Mouse (Mus musculus) C2C12 (cell line): ENCODE measurements at regions not wholly inside any gene's neighbourhood (a gene's known extent, or its start where the extent isn't known, plus 50 kb on each side); places are given as distances from the start of the nearest gene placed in this dataset.

Source experiments
- H3K27me3 ChIP-seq: one replicate; pipeline ENCODE4 v1.6.1; 2011; ENCODE audit not compliant: control insufficient read depth, insufficient read depth, insufficient read length
- H3K36me3 ChIP-seq: one replicate; pipeline ENCODE4 v1.6.1; 2011; ENCODE audit not compliant: control insufficient read depth, insufficient read depth
- H3K4me3 ChIP-seq: one replicate; pipeline ENCODE4 v1.5.1; 2011; ENCODE audit warnings: mild to moderate bottlenecking, control low read depth; ENCODE audit not compliant: poor library complexity, insufficient read depth, severe bottlenecking
- H3K79me2 ChIP-seq: one replicate; pipeline ENCODE4 v1.6.1; 2011; ENCODE audit not compliant: control insufficient read depth, insufficient read depth
- H3K79me3 ChIP-seq: one replicate; pipeline ENCODE4 v1.6.1; 2011; ENCODE audit warnings: low read depth, control low read depth
- H3ac ChIP-seq: one replicate; pipeline ENCODE3; 2011; ENCODE audit warnings: low read depth; ENCODE audit not compliant: control insufficient read depth, insufficient read length
- CEBPB ChIP-seq: IDR thresholded peaks from one replicate; pipeline ENCODE4 v1.6.1; 2011; ENCODE audit warnings: low read depth, mild to moderate bottlenecking, control low read depth, moderate library complexity
- CTCF ChIP-seq: IDR thresholded peaks from one replicate; pipeline ENCODE4 v1.5.1; 2011; ENCODE audit not compliant: control insufficient read depth, insufficient read depth, insufficient read length
- FOSL1 ChIP-seq: IDR thresholded peaks from one replicate; pipeline ENCODE4 v1.8.0; 2011; ENCODE audit warnings: mild to moderate bottlenecking, low read length; ENCODE audit not compliant: poor library complexity, insufficient read depth, severe bottlenecking
- MAX ChIP-seq: IDR thresholded peaks from one replicate; pipeline ENCODE4 v1.6.1; 2011; ENCODE audit warnings: mild to moderate bottlenecking, control low read depth
- MYOD1 ChIP-seq: IDR thresholded peaks from one replicate; pipeline ENCODE4 v1.6.1; 2011; ENCODE audit warnings: low read depth; ENCODE audit not compliant: control insufficient read depth, insufficient read length
- MYOG ChIP-seq: IDR thresholded peaks from one replicate; pipeline ENCODE4 v1.6.1; 2011; ENCODE audit not compliant: control insufficient read depth, insufficient read length; ENCODE audit errors: extremely low read depth
- USF1 ChIP-seq: IDR thresholded peaks from one replicate; pipeline ENCODE4 v1.6.1; 2011; ENCODE audit warnings: low read depth, mild to moderate bottlenecking, control low read depth, moderate library complexity

DNA sequence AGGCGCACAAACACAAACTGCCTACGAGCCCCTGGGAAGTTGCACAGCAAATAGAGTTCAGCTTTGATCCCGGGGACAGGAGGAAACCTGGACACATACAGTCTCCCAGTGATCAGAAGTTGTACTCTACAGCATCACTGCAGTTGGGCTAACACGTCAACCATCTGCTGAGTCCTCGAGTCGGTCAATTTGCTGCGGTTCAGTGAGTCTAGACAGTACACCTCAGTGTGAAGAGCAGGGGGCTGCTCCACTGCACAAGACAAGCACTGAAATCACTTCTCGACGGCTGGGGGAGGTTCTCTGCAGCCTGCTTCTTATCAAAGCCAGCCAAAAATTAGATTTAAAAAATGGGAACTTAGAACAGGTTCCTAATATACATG, 78.4 kb upstream of the Aco1 start:
- TF ChIP-seq MAX (no peak), MYOG (no peak), FOSL1 (no peak), USF1 (no peak), CEBPB (no peak)
- Histone ChIP-seq H3K27me3 (no peaks in the 10 kb centered on the region), H3ac (no peak overlapping the region), H3K36me3 (no peaks in the 10 kb centered on the region), H3K4me3 (no peak overlapping the region), H3K79me2 (no peaks in the 10 kb centered on the region), H3K79me3 (no peaks in the 10 kb centered on the region)

DNA sequence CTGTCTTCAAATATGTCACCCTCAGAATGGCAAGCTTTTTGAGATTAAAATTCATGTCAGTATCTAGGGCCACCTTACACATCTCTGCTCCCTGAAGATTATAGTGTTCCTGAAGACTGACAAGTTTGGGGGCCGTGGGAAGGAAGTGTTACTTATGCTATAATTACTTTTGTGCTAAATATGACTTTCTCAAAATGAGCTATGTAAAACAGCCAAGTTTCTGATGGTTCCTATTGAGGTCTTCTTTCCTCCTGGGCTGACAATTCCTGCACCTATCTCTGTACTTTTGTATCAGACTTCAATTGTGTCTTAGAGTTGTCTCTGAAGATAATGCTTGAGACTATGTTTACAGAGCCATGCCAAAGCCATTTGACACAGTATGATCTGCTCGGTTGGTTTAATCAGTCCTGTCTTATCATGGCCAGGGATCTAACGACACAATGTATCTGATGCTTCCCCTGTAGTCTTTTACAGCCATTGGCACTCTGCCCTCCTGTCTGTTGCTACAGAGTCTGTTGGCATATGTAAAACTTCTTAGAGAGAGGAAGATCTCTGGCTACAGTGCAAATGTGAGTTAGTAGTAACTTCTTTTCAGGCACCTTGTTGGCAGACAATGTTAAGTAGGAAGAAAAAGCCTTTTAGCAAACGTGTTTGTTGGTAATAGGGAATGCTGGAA, 71.8 kb upstream of the Aco1 start:
- no peaks in the 10 kb centered on the region for H3K79me2 ChIP-seq
- no peak overlapping the region for H3K4me3 ChIP-seq
- no peaks in the 10 kb centered on the region for H3K79me3 ChIP-seq
- no peak overlapping the region for H3ac ChIP-seq
- TF ChIP-seq MYOD1 (no peak), MAX (no peak), MYOG (no peak), FOSL1 (no peak), USF1 (no peak), CEBPB (no peak), CTCF (no peak)
- H3K27me3 ChIP-seq: no peaks in the 10 kb centered on the region
- no peaks in the 10 kb centered on the region for H3K36me3 ChIP-seq

- no peak overlapping the region for H3K4me3 ChIP-seq
- H3ac ChIP-seq: no peak overlapping the region
- no peaks in the 10 kb centered on the region for H3K79me3 ChIP-seq
- H3K27me3 ChIP-seq: no peaks in the 10 kb centered on the region
- no peaks in the 10 kb centered on the region for H3K36me3 ChIP-seq
- H3K79me2 ChIP-seq: no peaks in the 10 kb centered on the region
- no peak for TF ChIP-seq CTCF
Observed at GRCm38 (mm10) chr4:40081035-40081434, 61.8 kb upstream of the Aco1 start.

DNA sequence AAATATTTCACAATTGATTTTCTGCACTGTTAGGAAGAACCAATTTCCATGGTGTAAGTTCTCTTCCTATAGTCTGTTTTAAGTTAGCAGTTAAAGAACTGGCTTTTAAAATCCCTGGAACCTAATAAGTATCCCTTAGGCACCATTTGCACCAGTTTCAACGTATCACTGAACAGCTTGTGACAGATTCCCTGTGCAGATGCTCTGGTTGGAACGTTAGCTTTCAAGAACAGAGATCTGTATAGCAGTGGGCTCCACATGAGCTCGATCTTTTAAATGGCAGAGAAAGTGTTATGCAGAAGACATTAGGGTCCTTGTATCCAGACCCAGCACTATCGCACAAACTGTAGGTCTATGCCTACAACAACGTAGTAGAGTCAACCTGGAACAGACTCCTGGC, 52.6 kb upstream of the Aco1 start:
- Histone ChIP-seq H3K4me3 (no peak overlapping the region), H3K36me3 (no peaks in the 10 kb centered on the region), H3K79me2 (no peaks in the 10 kb centered on the region), H3ac (no peak overlapping the region), H3K79me3 (no peaks in the 10 kb centered on the region), H3K27me3 (no peaks in the 10 kb centered on the region)
- no peak for TF ChIP-seq MYOG
- TF ChIP-seq CEBPB: no peak
- TF ChIP-seq FOSL1: no peak
- TF ChIP-seq USF1: no peak
- no peak for TF ChIP-seq CTCF
- TF ChIP-seq MAX: no peak
- no peak for TF ChIP-seq MYOD1
